In the genomic region with DNA sequence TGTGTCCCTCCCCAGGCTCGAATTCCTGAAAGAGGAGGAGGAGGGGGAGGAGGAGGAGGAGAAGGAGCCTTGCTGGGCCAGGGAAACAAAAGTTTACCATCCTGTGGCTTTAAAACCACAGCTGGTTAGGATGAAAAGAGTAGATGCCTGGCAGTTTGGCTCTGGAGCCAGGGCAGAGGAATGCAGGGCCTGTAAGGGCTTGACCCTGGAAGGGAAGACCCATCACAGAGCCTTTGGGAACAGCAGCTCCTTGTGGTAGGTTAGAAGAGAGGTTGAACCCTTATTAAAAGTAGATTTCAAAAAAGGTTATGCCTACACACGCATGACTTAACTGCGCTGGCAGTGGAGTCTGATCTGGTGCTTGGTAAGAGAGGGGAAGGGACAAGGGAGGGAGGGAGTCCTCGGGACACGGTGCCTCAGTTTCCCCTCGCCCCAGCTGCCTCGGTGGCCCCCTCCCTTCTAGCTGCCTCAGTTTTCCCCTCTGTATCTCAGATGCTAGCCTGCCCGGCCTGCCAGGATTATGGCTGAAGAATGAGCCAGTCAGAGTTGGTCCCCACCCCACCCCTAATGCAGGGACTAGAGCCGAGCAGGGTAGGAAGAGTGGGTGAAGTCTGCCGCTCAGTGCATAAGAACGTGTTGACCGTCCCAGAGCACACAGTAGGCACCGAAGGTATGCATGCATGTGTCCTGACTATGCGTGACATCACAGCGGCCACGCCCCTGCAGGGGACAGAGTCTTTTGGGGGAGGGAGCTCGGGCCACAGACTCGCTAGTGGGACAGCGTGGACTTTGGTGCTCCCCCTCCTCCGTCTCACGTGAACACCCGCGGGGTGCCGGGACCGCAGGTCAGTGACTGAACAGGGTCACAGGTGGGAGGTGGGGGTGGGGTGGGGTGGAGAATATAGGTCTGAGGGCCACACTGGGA, we compare ENCODE assay signal across 8 mouse cellular contexts. TPM values are rescaled to one million over a fixed set of nuclear protein-coding genes. Genes with fewer than 3 reads are reported as not detected.
A peak's percentile ranks its signal among the peaks of the same experiment; 100 is the strongest.
DNase-seq lines count a peak whose midpoint lies in the region; ATAC-seq lines count a peak whose summit lies in the region.

A gene (plus strand): TSS at position 314 of the 925 bp plus-strand sequence.

- no peak for ATAC-seq in CD4-positive, CD25-positive, alpha-beta regulatory T cell, adult 4 months
- ATAC-seq in neural tube, embryonic 11.5 days (ENCODE audit: insufficient read depth, low FRiP score, low TSS enrichment): no peak
- ATAC-seq in intestine, embryonic 14.5 days (replicated peaks; ENCODE audit: low FRiP score, low TSS enrichment, low read depth): peak; percentile 24
- ATAC-seq in liver, embryonic 13.5 days (ENCODE audit: low read depth): 0 out of 2 replicates have a peak, but pooled peaks have one; percentile 10

- no peak within 1 kb of the TSS for H3K9ac ChIP-seq in neural tube, embryonic 11.5 days (ENCODE audit: low read length)
- H3K9ac ChIP-seq in intestine, embryonic 14.5 days (ENCODE audit: low read length): no peak within 1 kb of the TSS
- H3K9ac ChIP-seq in liver, embryonic 13.5 days: 0 out of 2 replicates have a peak within 1 kb of the TSS, but pooled peaks have one; percentile 33

- H3K4me3 ChIP-seq in neural tube, embryonic 11.5 days (ENCODE audit: low read depth, low read length): no peak within 1 kb of the TSS
- H3K4me3 ChIP-seq in intestine, embryonic 14.5 days (ENCODE audit: low read depth, low read length): no peak within 1 kb of the TSS; the same call in 1 of the 2 replicates
- H3K4me3 ChIP-seq in liver, embryonic 13.5 days (replicated peaks): peak within 1 kb of the TSS; percentile 39

- H3K27ac ChIP-seq in neural tube, embryonic 11.5 days (ENCODE audit: low read depth, low read length): no peak within 1 kb of the TSS
- H3K27ac ChIP-seq in intestine, embryonic 14.5 days (ENCODE audit: low read depth): no peak within 1 kb of the TSS
- no peak within 1 kb of the TSS for H3K27ac ChIP-seq in liver, embryonic 13.5 days

- 4% methylated on average over 22 of the region's 25 CpGs for WGBS in neural tube, embryonic 11.5 days
- WGBS in intestine, embryonic 14.5 days: 10% methylated on average over 25 of the region's 25 CpGs
- WGBS in liver, embryonic 13.5 days (ENCODE audit: insufficient replicate concordance): 15% methylated on average over 25 of the region's 25 CpGs

- H3K27me3 ChIP-seq in neural tube, embryonic 11.5 days (ENCODE audit: control insufficient read depth, insufficient read depth, low read length): no peaks in the 10 kb centered on the region
- H3K27me3 ChIP-seq in intestine, embryonic 14.5 days (replicated peaks; ENCODE audit: control insufficient read depth, insufficient read depth, low read length): no peaks in the 10 kb centered on the region; the same call in 1 of the 2 replicates
- peaks cover 24% of the 10 kb centered on the region for H3K27me3 ChIP-seq in liver, embryonic 13.5 days

- peak; percentile 19 for DNase-seq in CD4-positive, CD25-positive, alpha-beta regulatory T cell, adult 2 months (ENCODE audit: low read depth, low spot score)
- no peak for DNase-seq in neural tube, embryonic 11.5 days (ENCODE audit: low spot score)
- no peak for DNase-seq in neural tube, embryonic 10.5 days (ENCODE audit: extremely low spot score, low spot score)
- DNase-seq in intestine, embryonic 14.5 days (ENCODE audit: low spot score): no peak
- no peak for DNase-seq in liver, embryonic 13.5 days
- no peak for DNase-seq in urinary bladder, postnatal 36 days (ENCODE audit: low spot score in 2 of 2)
- DNase-seq in layer of hippocampus, adult 9-11 months: no peak

- peaks cover 12% of the 10 kb centered on the region; the same call in 1 of the 2 replicates for H3K4me1 ChIP-seq in neural tube, embryonic 11.5 days (ENCODE audit: control insufficient read depth, insufficient read depth, low read length)
- H3K4me1 ChIP-seq in intestine, embryonic 14.5 days (replicated peaks; ENCODE audit: control insufficient read depth, insufficient read depth, low read length): peaks cover 6% of the 10 kb centered on the region; the same call in 1 of the 2 replicates
- peaks cover 32% of the 10 kb centered on the region for H3K4me1 ChIP-seq in liver, embryonic 13.5 days (replicated peaks)

- H3K9me3 ChIP-seq in neural tube, embryonic 11.5 days (ENCODE audit: control insufficient read depth, low read length): no peaks in the 10 kb centered on the region
- H3K9me3 ChIP-seq in intestine, embryonic 14.5 days (ENCODE audit: control insufficient read depth, low read length): no peaks in the 10 kb centered on the region
- H3K9me3 ChIP-seq in liver, embryonic 13.5 days (replicated peaks): no peaks in the 10 kb centered on the region

- H3K36me3 ChIP-seq in neural tube, embryonic 11.5 days (ENCODE audit: control insufficient read depth, insufficient read depth, low read length): peaks cover 14% of the 10 kb centered on the region
- H3K36me3 ChIP-seq in intestine, embryonic 14.5 days (ENCODE audit: control insufficient read depth, insufficient read depth, low read length): peaks cover 21% of the 10 kb centered on the region
- peaks cover 27% of the 10 kb centered on the region for H3K36me3 ChIP-seq in liver, embryonic 13.5 days

- peak within 1 kb of the TSS; percentile 44 for H3K4me2 ChIP-seq in neural tube, embryonic 11.5 days (ENCODE audit: low read depth)
- H3K4me2 ChIP-seq in intestine, embryonic 14.5 days (ENCODE audit: low read length): peak within 1 kb of the TSS; percentile 59
- peak within 1 kb of the TSS; percentile 66 for H3K4me2 ChIP-seq in liver, embryonic 13.5 days

RNA-seq across cellular contexts. Expression of the gene that starts here (rescaled TPM):
- polyA plus RNA-seq in CD4-positive, CD25-positive, alpha-beta regulatory T cell, adult 4 months (2017; shearing (Covaris generic)): 1 to 10 TPM in 1 of 2 experiments, under 1 TPM in 1; 0.89 to 2.3 TPM
- 0.32 and 0.73 TPM in 2 replicates for polyA plus RNA-seq in neural tube, embryonic 11.5 days (2014; fragmentation: Nextera tagmentation; extraction: Ambion mirVana)
- polyA plus RNA-seq in intestine, embryonic 14.5 days (2014; fragmentation: Nextera tagmentation; extraction: Ambion mirVana): 0.74 and 0.86 TPM in 2 replicates
- 0.25 and 0.36 TPM in 2 replicates for polyA plus RNA-seq in liver, embryonic 13.5 days (2015; fragmentation: Nextera tagmentation; extraction: Ambion mirVana)

Comparison
In these comparisons a context has a peak if more than half of its experiments do, and no peak if none do; other contexts are left out.
1. Peak in ATAC-seq and H3K4me2 ChIP-seq in intestine, embryonic 14.5 days; RNA of the gene not detected or under 1 TPM.
2. Peak in ATAC-seq, H3K4me3 ChIP-seq, H3K9ac ChIP-seq and H3K4me2 ChIP-seq in liver, embryonic 13.5 days; RNA of the gene not detected or under 1 TPM.